Mouse (Mus musculus) G1E-ER4 (cell line): ENCODE results near the gene Usp46. TPM values are rescaled to one million over a fixed set of nuclear protein-coding genes. Genes with fewer than 3 reads are reported as not detected.

Source experiments
- GATA1 ChIP-seq: IDR thresholded peaks from one replicate; pipeline ENCODE4 v1.8.0; 2012; ENCODE audit warnings: low read length, inconsistent platforms
- polyA plus RNA-seq: library from polyadenylated mRNA; stranded (reverse); fragments of >175 nt; gene quantifications from 2 replicates; pipeline ENCODE4 v1.2.3, GENCODE M21; 2012

The Usp46 gene
- polyA plus RNA-seq, 1 experiment, result 3.2 TPM

GRCm38 (mm10) chr5:73950809-73951648, 117.2 kb downstream of the Usp46 start:
- no peak for TF ChIP-seq GATA1

Other genes starting within 250 kb of the Usp46 start
- 0.10 and 0.18 TPM in 2 replicates for gene Rasl11b, start 126.9 kb upstream of the Usp46 start, polyA plus RNA-seq